Mouse (Mus musculus): Measurements from ENCODE around the gene Polr3c.
"Not testable (repeated sequence)": the region's sequence is repeated elsewhere in the genome, so short reads cannot be mapped to it uniquely, and the experiment has no call there.

Polr3c gene

GRCm38 (mm10) chr3:96708684-96709064, 18.8 kb downstream of the Polr3c start:
- CTCF ChIA-PET, result no interaction called here

GRCm38 (mm10) chr3:96707903-96708683, 19.3 kb downstream of the Polr3c start, which contains the start of gene Nudt17:
Gene Nudt17, minus strand, starts transcription at chr3:96708562.
- CTCF ChIA-PET, result no interaction called here

- CTCF ChIA-PET, result interaction anchor here (0.5 kb wide), 1 partner anchor 1796 kb away, joined by 6 read pairs; no protein-coding TSS in a partner anchor
Observed at GRCm38 (mm10) chr3:96706984-96707383, 20.4 kb downstream of the Polr3c start.

GRCm38 (mm10) chr3:96706217-96706616, 21.2 kb downstream of the Polr3c start:
- CTCF ChIA-PET, result no interaction called here

- CTCF ChIA-PET, result interaction anchor here (0.5 kb wide), 1 partner anchor 73 kb away, joined by 14 read pairs; no protein-coding TSS in a partner anchor
Observed at GRCm38 (mm10) chr3:96704778-96705177, 22.6 kb downstream of the Polr3c start.

GRCm38 (mm10) chr3:96701003-96701402, 26.4 kb downstream of the Polr3c start:
- CTCF ChIA-PET, result no interaction called here

GRCm38 (mm10) chr3:96700376-96700775, 27.1 kb downstream of the Polr3c start:
- CTCF ChIA-PET, result no interaction called here

GRCm38 (mm10) chr3:96698993-96699690, 28.3 kb downstream of the Polr3c start:
- CTCF ChIA-PET, result interaction anchor here (0.7 to 0.8 kb wide), 3 partner anchors 15 to 417 kb away, joined by 3 to 4 read pairs (median 3); no protein-coding TSS in a partner anchor

GRCm38 (mm10) chr3:96696766-96697732, 30.4 kb downstream of the Polr3c start:
- CTCF ChIA-PET, result interaction anchor here (1.0 kb wide), 1 partner anchor 10 kb away, joined by 3 read pairs; no protein-coding TSS in a partner anchor

GRCm38 (mm10) chr3:96696198-96696765, 31.1 kb downstream of the Polr3c start, which contains the start of gene Pias3:
Gene Pias3, plus strand, starts transcription at chr3:96696384.
- CTCF ChIA-PET, result interaction anchor here (0.6 to 1.0 kb wide), 2 partner anchors 9 to 703 kb away, joined by 3 read pairs; no protein-coding TSS in a partner anchor

- CTCF ChIA-PET, result no interaction called here
Observed at GRCm38 (mm10) chr3:96693579-96693978, 33.8 kb downstream of the Polr3c start.

GRCm38 (mm10) chr3:96692506-96692905, 34.9 kb downstream of the Polr3c start:
- CTCF ChIA-PET, result no interaction called here

GRCm38 (mm10) chr3:96690298-96690697, 37.1 kb downstream of the Polr3c start:
- CTCF ChIA-PET, result no interaction called here

GRCm38 (mm10) chr3:96688854-96689253, 38.6 kb downstream of the Polr3c start:
- CTCF ChIA-PET, result no interaction called here

- CTCF ChIA-PET, result not testable (repeated sequence)
Observed at GRCm38 (mm10) chr3:96686057-96686456, 41.4 kb downstream of the Polr3c start.

- CTCF ChIA-PET, result no interaction called here
Observed at GRCm38 (mm10) chr3:96684822-96685156, 42.6 kb downstream of the Polr3c start.

GRCm38 (mm10) chr3:96684151-96684821, 43.1 kb downstream of the Polr3c start:
- CTCF ChIA-PET, result no interaction called here

- CTCF ChIA-PET, result no interaction called here
Observed at GRCm38 (mm10) chr3:96683496-96683895, 43.9 kb downstream of the Polr3c start.

- CTCF ChIA-PET, result interaction anchor here (0.6 kb wide), 1 partner anchor 590 kb away, joined by 3 read pairs; no protein-coding TSS in a partner anchor
Observed at GRCm38 (mm10) chr3:96680269-96680956, 47.0 kb downstream of the Polr3c start.

- CTCF ChIA-PET, result no interaction called here
Observed at GRCm38 (mm10) chr3:96679159-96679674, 48.2 kb downstream of the Polr3c start.
